Mouse (Mus musculus): Measurements from ENCODE around the gene Arhgef2.

- TF ChIP-seq USF1 (IDR thresholded peaks at IDR 0.05; ENCODE audit: low read depth) = peak; percentile 53
- TF ChIP-seq POLR2A (IDR thresholded peaks at IDR 0.05; ENCODE audit: insufficient read length, low read depth) = no peak
- no peak for TF ChIP-seq MAX (IDR thresholded peaks at IDR 0.05; ENCODE audit: low read depth)
- TF ChIP-seq E2F4 (IDR thresholded peaks at IDR 0.05; ENCODE audit: insufficient read depth) = no peak
- TF ChIP-seq CEBPB (IDR thresholded peaks at IDR 0.05; ENCODE audit: insufficient read depth, poor library complexity, severe bottlenecking) = no peak
- TF ChIP-seq MYOD1 (IDR thresholded peaks at IDR 0.05; ENCODE audit: control insufficient read depth in 1 of 3, insufficient read length in 2 of 3, low read depth in 2 of 3) = peak in 1 of 3 experiments; percentile 10
Observed at GRCm38 (mm10) chr3:88561989-88562388, 43.8 kb upstream of the Arhgef2 start.
